Comparison of ENCODE assay signal across 9 mouse cellular contexts in genomic region chr3:35088241-35089080, GRCm38 (mm10).
A peak's percentile ranks its signal among the peaks of the same experiment; 100 is the strongest.
DNase-seq lines count a peak whose midpoint lies in the region; ATAC-seq lines count a peak whose summit lies in the region.
"Had no signal": no experiment of that assay in that cellular context is flagged by ENCODE, and none has a peak within 500 bp of the region (broad histone marks: within the 10 kb centered on the region; RNA-seq: fewer than 3 reads in every experiment).

No protein-coding gene starts in this region.

- intact Hi-C loops in left cerebral cortex, postnatal 10 days (cut with DNase I): loop anchor here (5.0 kb wide), 1 partner anchor 431 kb away; no protein-coding TSS in a partner anchor

- DNase-seq in ovary, postnatal 36 days (ENCODE audit: low spot score): peak; percentile 5
- no peak for DNase-seq in ovary, postnatal 10 days (ENCODE audit: low spot score)
- peak; percentile 40 to 68 for DNase-seq in frontal cortex, adult 2 months (ENCODE audit: extremely low spot score in 1 of 2, low spot score in 1 of 2)
- DNase-seq in left cerebral cortex, postnatal 10 days (ENCODE audit: extremely low spot score in 1 of 2, low spot score in 2 of 2): peak; percentile 52 to 78
- DNase-seq in right cerebral cortex, adult 2 months (ENCODE audit: low spot score in 2 of 2): peak; percentile 48 to 75
- DNase-seq in spleen, postnatal 10 days (ENCODE audit: low spot score in 2 of 2): no peak
- no peak for DNase-seq in urinary bladder, postnatal 14 days (ENCODE audit: low spot score)

- ATAC-seq in erythroid progenitor cell, adult 5-6 weeks (replicated peaks; ENCODE audit: low FRiP score, poor library complexity, severe bottlenecking): no peak
- ATAC-seq: Patski had no signal

Comparison
In these comparisons a context has a peak if more than half of its experiments do, and no peak if none do; other contexts are left out.
1. DNase-seq: peak in ovary, postnatal 36 days (single experiment), frontal cortex, adult 2 months (2 of 2), left cerebral cortex, postnatal 10 days (2 of 2) and right cerebral cortex, adult 2 months (2 of 2); none in ovary, postnatal 10 days (single experiment), spleen, postnatal 10 days (0 of 2) and urinary bladder, postnatal 14 days (single experiment).